Mouse (Mus musculus) MEL (cell line): ENCODE measurements at regions not wholly inside any gene's neighbourhood (a gene's known extent, or its start where the extent isn't known, plus 50 kb on each side); places are given as distances from the start of the nearest gene placed in this dataset.

Experiments used
- DNase-seq: peaks from one replicate; pipeline ENCODE4 v3.0.0; 2011; ENCODE audit warnings: low read depth, low spot score
- H3K27ac ChIP-seq: 2 replicates; pipeline ENCODE4 v1.5.1; 2012; ENCODE audit warnings: low read depth, mild to moderate bottlenecking, control low read depth, low read length, moderate library complexity; ENCODE audit not compliant: control insufficient read depth
- H3K27me3 ChIP-seq, 2 experiments: fragments of 150-350 bp in 1 of 2; sonication (generic) in 1 of 2; 2 replicates each; pipeline ENCODE4 v1.6.1; 2012; ENCODE audit warnings: low read length in 2 of 2, mild to moderate bottlenecking in 2 of 2, improper control_type of control experiment in 1 of 2, moderate library complexity in 1 of 2; ENCODE audit not compliant: insufficient read depth in 2 of 2, control insufficient read depth in 1 of 2
- H3K36me3 ChIP-seq, 2 experiments: 2 replicates each; pipeline ENCODE4 v1.6.1; 2012 to 2014; ENCODE audit warnings: low read length in 2 of 2, improper control_type of control experiment in 1 of 2, inconsistent platforms in 1 of 2, mild to moderate bottlenecking in 1 of 2; ENCODE audit not compliant: insufficient read depth in 2 of 2, control insufficient read depth in 1 of 2
- H3K4me1 ChIP-seq, 2 experiments: fragments of 150-350 bp in 1 of 2; sonication (generic) in 1 of 2; 2 replicates each; pipeline ENCODE4 v1.6.1; 2012; ENCODE audit warnings: low read length in 2 of 2, improper control_type of control experiment in 1 of 2, mild to moderate bottlenecking in 1 of 2; ENCODE audit not compliant: insufficient read depth in 2 of 2, control insufficient read depth in 1 of 2
- H3K4me3 ChIP-seq, 2 experiments: fragments of 150-350 bp in 1 of 2; sonication (generic) in 1 of 2; 2 replicates each; pipeline ENCODE4 v1.5.1; 2012; ENCODE audit warnings: low read depth in 2 of 2, low read length in 2 of 2, mild to moderate bottlenecking in 2 of 2, moderate library complexity in 2 of 2, control low read depth in 1 of 2, improper control_type of control experiment in 1 of 2; ENCODE audit not compliant: control insufficient read depth in 1 of 2, insufficient read depth in 1 of 2
- H3K79me2 ChIP-seq: 2 replicates; pipeline ENCODE4 v1.6.1; 2012; ENCODE audit warnings: mild to moderate bottlenecking, low read length, moderate library complexity; ENCODE audit not compliant: control insufficient read depth, poor library complexity, insufficient read depth
- H3K9ac ChIP-seq: 2 replicates; pipeline ENCODE4 v1.6.1; 2012; ENCODE audit warnings: low read depth, mild to moderate bottlenecking, control low read depth, low read length, moderate library complexity; ENCODE audit not compliant: control insufficient read depth, poor library complexity, severe bottlenecking
- H3K9me3 ChIP-seq: fragments of 150-350 bp; sonication (generic); replicated peaks from 2 replicates; pipeline ENCODE4 v1.6.1; 2012; ENCODE audit warnings: mild to moderate bottlenecking, low read length, improper control_type of control experiment, moderate library complexity; ENCODE audit not compliant: insufficient read depth
- CHD2 ChIP-seq: IDR thresholded peaks from 2 replicates; pipeline ENCODE4 v1.6.1; 2011; ENCODE audit warnings: low read length, improper control_type of control experiment
- CTCF ChIP-seq, 3 experiments: IDR thresholded peaks in 2 of 3; conservative IDR thresholded peaks in 1 of 3; 2 replicates each; pipeline ENCODE4 v1.5.1; 2011 to 2012; ENCODE audit warnings: low read length in 3 of 3, low read depth in 2 of 3, mild to moderate bottlenecking in 2 of 3, improper control_type of control experiment in 1 of 3, inconsistent platforms in 1 of 3, mixed read lengths in 1 of 3, moderate library complexity in 1 of 3; ENCODE audit not compliant: control insufficient read depth in 1 of 3, insufficient read depth in 1 of 3, poor library complexity in 1 of 3, severe bottlenecking in 1 of 3
- E2F4 ChIP-seq: IDR thresholded peaks from 2 replicates; pipeline ENCODE4 v1.6.1; 2011; ENCODE audit warnings: low read depth, low read length, improper control_type of control experiment, borderline replicate concordance
- ELF1 ChIP-seq: IDR thresholded peaks from 2 replicates; pipeline ENCODE4 v1.6.1; 2014; ENCODE audit warnings: low read depth, mild to moderate bottlenecking, inconsistent platforms, low read length, improper control_type of control experiment, moderate library complexity
- ETS1 ChIP-seq: IDR thresholded peaks from 2 replicates; pipeline ENCODE4 v1.6.1; 2012; ENCODE audit warnings: low read depth, mild to moderate bottlenecking, inconsistent platforms, low read length, improper control_type of control experiment, moderate library complexity
- GABPA ChIP-seq: IDR thresholded peaks from 2 replicates; pipeline ENCODE4 v1.6.1; 2012; ENCODE audit warnings: low read depth, mild to moderate bottlenecking, inconsistent platforms, low read length, improper control_type of control experiment, moderate library complexity
- GATA1 ChIP-seq: IDR thresholded peaks from 2 replicates; pipeline ENCODE4 v1.6.1; 2011; ENCODE audit warnings: low read depth, low read length, improper control_type of control experiment
- HCFC1 ChIP-seq: IDR thresholded peaks from 2 replicates; pipeline ENCODE4 v1.6.1; 2012; ENCODE audit warnings: low read depth, mild to moderate bottlenecking, inconsistent platforms, low read length, improper control_type of control experiment, moderate library complexity
- JUND ChIP-seq: IDR thresholded peaks from 2 replicates; pipeline ENCODE4 v1.6.1; 2011; ENCODE audit warnings: low read depth, mild to moderate bottlenecking, improper control_type of control experiment, low read length
- KAT2A ChIP-seq: conservative IDR thresholded peaks from 2 replicates; pipeline ENCODE4 v1.6.1; 2012; ENCODE audit warnings: low read depth, low read length, improper control_type of control experiment, inconsistent platforms
- MAFK ChIP-seq: IDR thresholded peaks from 2 replicates; pipeline ENCODE4 v1.6.1; 2011; ENCODE audit warnings: low read depth, mild to moderate bottlenecking, low read length, improper control_type of control experiment, borderline replicate concordance
- MAX ChIP-seq: IDR thresholded peaks from 2 replicates; pipeline ENCODE4 v1.6.1; 2011; ENCODE audit warnings: low read length, improper control_type of control experiment
- MAZ ChIP-seq: IDR thresholded peaks from 2 replicates; pipeline ENCODE4 v1.6.1; 2012; ENCODE audit warnings: low read depth, mild to moderate bottlenecking, inconsistent platforms, low read length, improper control_type of control experiment
- MYB ChIP-seq: IDR thresholded peaks from 2 replicates; pipeline ENCODE4 v1.6.1; 2011; ENCODE audit warnings: mild to moderate bottlenecking, low read depth, low read length, improper control_type of control experiment
- NELFE ChIP-seq: IDR thresholded peaks from 2 replicates; pipeline ENCODE4 v1.6.1; 2011; ENCODE audit warnings: low read depth, low read length, improper control_type of control experiment
- NRF1 ChIP-seq: IDR thresholded peaks from 2 replicates; pipeline ENCODE4 v1.6.1; 2014; ENCODE audit warnings: low read depth, mild to moderate bottlenecking, inconsistent platforms, low read length, improper control_type of control experiment, moderate library complexity; ENCODE audit not compliant: poor library complexity, insufficient read depth, severe bottlenecking
- POLR2A ChIP-seq, 2 experiments: IDR thresholded peaks; 2 replicates each; pipeline ENCODE4 v1.6.1; 2011 to 2012; ENCODE audit warnings: low read length in 2 of 2, mild to moderate bottlenecking in 2 of 2, control low read depth in 1 of 2, improper control_type of control experiment in 1 of 2, low read depth in 1 of 2, moderate library complexity in 1 of 2; ENCODE audit not compliant: control insufficient read depth in 1 of 2, insufficient read depth in 1 of 2, poor library complexity in 1 of 2
- POLR2AphosphoS2 ChIP-seq: IDR thresholded peaks from 2 replicates; pipeline ENCODE4 v1.6.1; 2011; ENCODE audit warnings: low read length, improper control_type of control experiment
- POLR2AphosphoS5 ChIP-seq: IDR thresholded peaks from 2 replicates; pipeline ENCODE4 v1.6.1; 2012; ENCODE audit warnings: low read depth, borderline replicate concordance, mild to moderate bottlenecking, inconsistent platforms, low read length, moderate library complexity, mixed read lengths
- RAD21 ChIP-seq: IDR thresholded peaks from 2 replicates; pipeline ENCODE4 v1.6.1; 2011; ENCODE audit warnings: mild to moderate bottlenecking, low read depth, low read length, improper control_type of control experiment
- RCOR1 ChIP-seq: IDR thresholded peaks from 2 replicates; pipeline ENCODE4 v1.6.1; 2012; ENCODE audit warnings: low read depth, mild to moderate bottlenecking, inconsistent platforms, low read length, improper control_type of control experiment
- SIN3A ChIP-seq: IDR thresholded peaks from 2 replicates; pipeline ENCODE4 v1.6.1; 2012; ENCODE audit warnings: low read length, improper control_type of control experiment, inconsistent platforms
- SMC3 ChIP-seq: IDR thresholded peaks from 2 replicates; pipeline ENCODE4 v1.6.1; 2011; ENCODE audit warnings: low read depth, low read length, improper control_type of control experiment
- TAL1 ChIP-seq: IDR thresholded peaks from 2 replicates; pipeline ENCODE4 v1.6.1; 2012; ENCODE audit warnings: mild to moderate bottlenecking, inconsistent platforms, low read length, moderate library complexity, mixed read lengths
- TBP ChIP-seq: IDR thresholded peaks from 2 replicates; pipeline ENCODE4 v1.8.0; 2011; ENCODE audit warnings: low read depth, low read length, improper control_type of control experiment
- UBTF ChIP-seq: IDR thresholded peaks from 2 replicates; pipeline ENCODE4 v1.6.1; 2012; ENCODE audit warnings: low read depth, mild to moderate bottlenecking, inconsistent platforms, low read length, improper control_type of control experiment, moderate library complexity, borderline replicate concordance; ENCODE audit not compliant: insufficient read depth
- ZC3H11A ChIP-seq: IDR thresholded peaks from 2 replicates; pipeline ENCODE4 v1.6.1; 2012; ENCODE audit warnings: low read depth, mild to moderate bottlenecking, inconsistent platforms, low read length, improper control_type of control experiment
- ZNF384 ChIP-seq: IDR thresholded peaks from 2 replicates; pipeline ENCODE4 v1.6.1; 2012; ENCODE audit warnings: low read depth, mild to moderate bottlenecking, inconsistent platforms, low read length, improper control_type of control experiment

GRCm38 (mm10) chr1:151066379-151067128, 73.3 kb upstream of the Hmcn1 start:
- no peaks in the 10 kb centered on the region for H3K79me2 ChIP-seq
- no peak overlapping the region for H3K9ac ChIP-seq
- peak; percentile 36 for TF ChIP-seq ZC3H11A
- peak; percentile 48 for TF ChIP-seq SMC3
- TF ChIP-seq GABPA: no peak
- TF ChIP-seq CTCF (IDR thresholded peaks at IDR 0.05 in 2 of 3, conservative IDR thresholded peaks at IDR 0.05 in 1 of 3; ENCODE audit: control insufficient read depth in 1 of 3, insufficient read depth in 1 of 3, low read depth in 2 of 3, low read length in 3 of 3, poor library complexity in 1 of 3, severe bottlenecking in 1 of 3): peak in 2 of 3 experiments; percentile 45 to 57; a peak in 4 of 6 replicates
- no peak for TF ChIP-seq RCOR1
- peak; percentile 40 for TF ChIP-seq RAD21
- no peaks in the 10 kb centered on the region for H3K36me3 ChIP-seq
- no peaks in the 10 kb centered on the region for H3K4me1 ChIP-seq
- no peak overlapping the region for H3K27ac ChIP-seq
- no peak for DNase-seq
- H3K27me3 ChIP-seq: peaks cover 0 to 4% of the 10 kb centered on the region in 2 experiments; a peak in 3 of 4 replicates
- no peak overlapping the region for H3K4me3 ChIP-seq
- no peaks in the 10 kb centered on the region for H3K9me3 ChIP-seq

GRCm38 (mm10) chr1:151074508-151075314, 81.5 kb upstream of the Hmcn1 start:
- Histone ChIP-seq H3K4me1 (peaks cover 13 to 14% of the 10 kb centered on the region in 2 experiments), H3K27me3 (no peaks in the 10 kb centered on the region), H3K4me3 (peak overlapping the region; percentile 49 to 59), H3K9ac (peak overlapping the region; percentile 53), H3K36me3 (peaks cover 0 to 9% of the 10 kb centered on the region in 2 experiments; a peak in 2 of 4 replicates), H3K9me3 (no peaks in the 10 kb centered on the region), H3K27ac (peak overlapping the region; percentile 97), H3K79me2 (no peaks in the 10 kb centered on the region)
- peak; percentile 92 for DNase-seq
- peak; percentile 74 for TF ChIP-seq ELF1
- TF ChIP-seq HCFC1: peak; percentile 46; the same call in 1 of the 2 replicates
- no peak for TF ChIP-seq MAZ
- TF ChIP-seq SIN3A: peak; percentile 74
- TF ChIP-seq POLR2AphosphoS2: peak; percentile 71; the same call in 1 of the 2 replicates
- no peak for TF ChIP-seq SMC3
- TF ChIP-seq POLR2AphosphoS5: no peak
- TF ChIP-seq TAL1: no peak
- TF ChIP-seq NELFE: peak; percentile 55
- TF ChIP-seq CTCF (IDR thresholded peaks at IDR 0.05 in 2 of 3, conservative IDR thresholded peaks at IDR 0.05 in 1 of 3; ENCODE audit: control insufficient read depth in 1 of 3, insufficient read depth in 1 of 3, low read depth in 2 of 3, low read length in 3 of 3, poor library complexity in 1 of 3, severe bottlenecking in 1 of 3): no peak
- peak; percentile 57; the same call in 1 of the 2 replicates for TF ChIP-seq ZNF384
- peak; percentile 93 for TF ChIP-seq TBP
- peak; percentile 81 for TF ChIP-seq GATA1
- TF ChIP-seq POLR2A (IDR thresholded peaks at IDR 0.05; ENCODE audit: control insufficient read depth in 1 of 2, insufficient read depth in 1 of 2, low read depth in 1 of 2, low read length in 2 of 2, poor library complexity in 1 of 2): peak in 1 of 2 experiments; percentile 78; a peak in 2 of 4 replicates
- no peak for TF ChIP-seq KAT2A
- no peak for TF ChIP-seq UBTF
- no peak for TF ChIP-seq ZC3H11A
- TF ChIP-seq JUND: 0 out of 2 replicates have a peak, but pooled peaks have one; percentile 12
- TF ChIP-seq CHD2: no peak
- peak; percentile 90 for TF ChIP-seq MYB
- TF ChIP-seq RAD21: no peak
- TF ChIP-seq NRF1: no peak
- peak; percentile 74 for TF ChIP-seq MAX
- TF ChIP-seq GABPA: no peak
- peak; percentile 79 for TF ChIP-seq ETS1
- TF ChIP-seq E2F4: no peak
- no peak for TF ChIP-seq MAFK
